Mouse (Mus musculus) E14TG2a.4 (cell line): Measurements from ENCODE around the gene Ydjc.

Source experiments
- CTCF ChIP-seq: conservative IDR thresholded peaks from 2 replicates; pipeline ENCODE4 v1.5.1; 2014; ENCODE audit warnings: low read length
- POU5F1 ChIP-seq: IDR thresholded peaks from 2 replicates; pipeline ENCODE4 v1.6.1; 2014; ENCODE audit warnings: low read length, borderline replicate concordance

DNA sequence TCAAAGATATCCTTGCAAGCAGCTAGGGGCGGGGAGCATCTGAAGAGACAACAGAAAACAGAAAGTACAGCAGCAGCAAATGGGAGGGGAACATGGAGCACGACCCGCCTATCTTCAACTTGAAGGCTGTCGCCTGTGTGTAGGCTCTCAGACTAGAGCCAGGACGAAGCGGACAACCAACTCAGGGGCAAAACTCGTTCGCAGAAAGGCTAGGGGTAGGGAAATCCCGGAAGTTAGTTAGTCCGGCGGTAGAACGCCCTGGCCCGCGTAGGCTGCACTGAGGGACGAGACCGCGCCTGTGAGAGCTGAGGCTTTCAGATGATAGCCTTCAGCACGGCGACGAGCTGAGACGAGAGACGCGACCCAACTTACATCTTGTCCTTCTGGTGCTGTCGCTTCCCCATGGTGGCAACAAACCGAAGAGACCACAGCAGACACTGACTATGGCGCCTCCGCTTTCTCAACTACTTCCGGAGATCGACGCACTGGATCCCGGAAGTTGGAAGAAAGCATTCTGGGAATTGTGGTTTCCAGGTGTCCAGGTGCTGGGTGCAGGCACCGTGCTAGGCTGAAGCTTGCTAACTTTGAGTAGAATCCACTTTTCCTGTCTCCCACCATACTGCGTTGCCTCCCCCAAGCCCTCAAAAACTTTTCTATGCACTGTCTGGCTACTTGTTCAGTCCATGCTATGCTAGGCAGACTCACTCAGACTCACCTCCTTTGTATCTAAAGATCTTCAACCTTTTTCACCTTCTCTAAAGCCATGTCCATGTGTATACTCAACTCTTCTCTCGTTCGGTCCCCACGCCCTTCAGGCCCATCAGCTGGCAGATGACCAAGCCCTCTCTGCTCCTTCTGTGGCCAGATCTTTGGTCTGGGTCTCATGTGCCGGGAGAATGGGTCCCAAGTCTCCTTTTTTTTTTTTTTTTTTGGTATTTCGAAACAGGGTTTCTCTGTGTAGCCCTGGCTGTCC lies 33.4 kb upstream of the Ydjc start, which contains the start of gene Ppil2:
- TF ChIP-seq CTCF (no peak), POU5F1 (no peak)
